9 mouse cellular contexts compared by ENCODE assay signal in the genomic region with DNA sequence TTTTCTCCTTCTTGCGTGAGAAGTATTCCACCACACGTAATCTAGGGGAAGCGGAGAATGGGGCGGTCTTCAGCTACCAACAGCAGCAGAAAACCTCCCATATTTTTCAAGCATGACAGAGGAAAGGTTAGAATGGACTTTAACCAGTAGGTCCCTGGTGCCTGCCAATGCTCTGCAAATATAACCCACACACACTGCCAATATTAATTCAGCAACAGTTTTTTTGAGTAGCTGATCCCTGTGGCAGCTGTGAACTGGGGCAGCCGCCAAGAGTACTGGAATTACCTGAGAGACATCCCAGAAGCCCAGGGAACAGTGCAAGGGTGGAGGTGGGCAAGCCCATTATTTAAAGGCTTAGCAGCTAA.
DNase-seq lines count a peak whose midpoint lies in the region; ATAC-seq lines count a peak whose summit lies in the region.
"Had no signal": no experiment of that assay in that cellular context is flagged by ENCODE, and none has a peak within 500 bp of the region (broad histone marks: within the 10 kb centered on the region; RNA-seq: fewer than 3 reads in every experiment).

No protein-coding gene starts in this region.

- H3K9ac ChIP-seq in lung, embryonic 15.5 days = no peak overlapping the region
- no peak overlapping the region for H3K9ac ChIP-seq in heart, embryonic 15.5 days
- H3K9ac ChIP-seq in stomach, embryonic 15.5 days = no peak overlapping the region
- H3K9ac ChIP-seq: hindbrain, embryonic 14.5 days had no signal

- peaks cover 29% of the 10 kb centered on the region for H3K4me1 ChIP-seq in lung, embryonic 15.5 days
- peaks cover 41% of the 10 kb centered on the region for H3K4me1 ChIP-seq in heart, embryonic 15.5 days (replicated peaks)
- peaks cover 9% of the 10 kb centered on the region; the same call in 1 of the 2 replicates for H3K4me1 ChIP-seq in stomach, embryonic 15.5 days

- H3K27me3 ChIP-seq in lung, embryonic 15.5 days = no peaks in the 10 kb centered on the region
- H3K27me3 ChIP-seq in heart, embryonic 15.5 days = no peaks in the 10 kb centered on the region
- no peaks in the 10 kb centered on the region for H3K27me3 ChIP-seq in stomach, embryonic 15.5 days (replicated peaks)

- DNase-seq in lung, postnatal 4 days = no peak
- DNase-seq in kidney, postnatal 10 days = peak; percentile 42
- no peak for DNase-seq in Muller cell, postnatal 12 days (ENCODE audit: inconsistent ontology term)
- DNase-seq: thymus, adult 2 months had no signal

- H3K4me2 ChIP-seq in lung, embryonic 15.5 days = no peak overlapping the region
- no peak overlapping the region for H3K4me2 ChIP-seq in heart, embryonic 15.5 days
- H3K4me2 ChIP-seq in stomach, embryonic 15.5 days = peak overlapping the region; percentile 23; the same call in 1 of the 2 replicates
- H3K4me2 ChIP-seq: hindbrain, embryonic 14.5 days had no signal

- ATAC-seq in lung, embryonic 15.5 days (ENCODE audit: borderline replicate concordance, extremely low read depth, low FRiP score, low TSS enrichment) = no peak
- no peak for ATAC-seq in heart, embryonic 15.5 days (replicated peaks; ENCODE audit: insufficient number of reproducible peaks, insufficient read depth, low FRiP score, low read depth)
- peak; percentile 70 for ATAC-seq in stomach, embryonic 15.5 days (ENCODE audit: insufficient read depth, low FRiP score, low read depth)
- no peak for ATAC-seq in megakaryocyte-erythroid progenitor cell, adult 5-6 weeks (replicated peaks; ENCODE audit: low FRiP score, low TSS enrichment, poor library complexity, severe bottlenecking)

- H3K9me3 ChIP-seq in lung, embryonic 15.5 days = no peaks in the 10 kb centered on the region
- no peaks in the 10 kb centered on the region for H3K9me3 ChIP-seq in heart, embryonic 15.5 days (replicated peaks)
- H3K9me3 ChIP-seq in stomach, embryonic 15.5 days = no peaks in the 10 kb centered on the region

- peak overlapping the region; percentile 81 for H3K27ac ChIP-seq in lung, embryonic 15.5 days
- peak overlapping the region; percentile 2 for H3K27ac ChIP-seq in heart, embryonic 15.5 days
- peak overlapping the region; percentile 86 for H3K27ac ChIP-seq in stomach, embryonic 15.5 days
- H3K27ac ChIP-seq: hindbrain, embryonic 14.5 days had no signal

- H3K4me3 ChIP-seq in lung, embryonic 15.5 days = no peak overlapping the region
- H3K4me3 ChIP-seq in heart, embryonic 15.5 days = no peak overlapping the region
- no peak overlapping the region for H3K4me3 ChIP-seq in stomach, embryonic 15.5 days (replicated peaks)

- 59% methylated on average over 5 of the region's 5 CpGs for WGBS in lung, embryonic 15.5 days
- WGBS in heart, embryonic 15.5 days = 70% methylated on average over 5 of the region's 5 CpGs
- WGBS in stomach, embryonic 15.5 days = 58% methylated on average over 5 of the region's 5 CpGs

- H3K36me3 ChIP-seq in lung, embryonic 15.5 days = no peaks in the 10 kb centered on the region
- no peaks in the 10 kb centered on the region for H3K36me3 ChIP-seq in heart, embryonic 15.5 days
- H3K36me3 ChIP-seq in stomach, embryonic 15.5 days = no peaks in the 10 kb centered on the region

Comparison
In these comparisons a context has a peak if more than half of its experiments do, and no peak if none do; other contexts are left out.
1. H3K27ac ChIP-seq: peak in every context shown above with its lines; median percentile 86 in stomach, embryonic 15.5 days; 81 in lung, embryonic 15.5 days; 2 in heart, embryonic 15.5 days.